In the genomic region with DNA sequence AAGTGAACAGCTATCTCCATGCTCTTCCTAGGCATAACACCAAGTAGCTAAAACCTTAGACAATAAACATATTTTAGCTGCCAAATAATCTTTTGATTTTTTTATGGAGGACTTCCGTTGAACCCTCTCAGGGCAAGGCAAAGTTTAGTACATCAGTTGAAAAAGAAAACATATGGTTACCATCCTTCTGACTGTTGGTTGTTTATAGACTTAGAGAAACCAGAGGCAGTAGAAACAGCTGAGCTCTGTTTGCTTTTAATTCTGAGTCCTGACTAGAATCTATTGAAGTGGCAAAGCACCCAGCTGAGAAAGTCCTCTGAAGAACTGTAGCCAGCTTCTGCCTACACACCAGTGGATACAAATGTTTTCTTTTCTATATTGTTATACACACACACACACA, we compare ENCODE assay signal across 13 mouse cellular contexts.
A peak's percentile ranks its signal among the peaks of the same experiment; 100 is the strongest.
DNase-seq lines count a peak whose midpoint lies in the region; ATAC-seq and TF ChIP-seq lines count a peak whose summit lies in the region.
"Had no signal": no experiment of that assay in that cellular context is flagged by ENCODE, and none has a peak within 500 bp of the region (broad histone marks: within the 10 kb centered on the region; RNA-seq: fewer than 3 reads in every experiment).

No protein-coding gene starts in this region.

- H3K4me1 ChIP-seq in kidney, embryonic 15.5 days: peaks cover 11% of the 10 kb centered on the region; the same call in 1 of the 2 replicates
- peaks cover 4% of the 10 kb centered on the region; the same call in 1 of the 2 replicates for H3K4me1 ChIP-seq in limb, embryonic 14.5 days (ENCODE audit: control insufficient read depth, insufficient read depth, low read length)

- no peak overlapping the region for H3K4me2 ChIP-seq in kidney, embryonic 15.5 days
- H3K4me2 ChIP-seq in limb, embryonic 14.5 days (replicated peaks; ENCODE audit: low read depth, low read length, severe bottlenecking): no peak overlapping the region

- no peaks in the 10 kb centered on the region for H3K9me3 ChIP-seq in kidney, embryonic 15.5 days (replicated peaks)
- H3K9me3 ChIP-seq in limb, embryonic 14.5 days (ENCODE audit: control insufficient read depth, low read length): no peaks in the 10 kb centered on the region

- no peak overlapping the region for H3K4me3 ChIP-seq in kidney, embryonic 15.5 days (replicated peaks)
- H3K4me3 ChIP-seq in limb, embryonic 14.5 days (replicated peaks; ENCODE audit: low read length): no peak overlapping the region
- H3K4me3 ChIP-seq: heart, adult 2 months had no signal

- TF ChIP-seq POLR2A in brain, embryonic 14.5 days (IDR thresholded peaks at IDR 0.05; ENCODE audit: borderline replicate concordance, extremely low read depth, insufficient read depth, insufficient read length, poor library complexity, severe bottlenecking): no peak
- no peak for TF ChIP-seq POLR2A in limb, embryonic 14.5 days (IDR thresholded peaks at IDR 0.05; ENCODE audit: borderline replicate concordance, extremely low read depth, insufficient read depth, insufficient read length)

- TF ChIP-seq CTCF in brain, embryonic 14.5 days (IDR thresholded peaks at IDR 0.05; ENCODE audit: borderline replicate concordance, extremely low read depth, insufficient read depth, insufficient read length): no peak

- H3K27me3 ChIP-seq in kidney, embryonic 15.5 days: no peaks in the 10 kb centered on the region
- H3K27me3 ChIP-seq in limb, embryonic 14.5 days (ENCODE audit: control insufficient read depth, insufficient read depth, low read length): no peaks in the 10 kb centered on the region

- H3K27ac ChIP-seq in kidney, embryonic 15.5 days: no peak overlapping the region
- no peak overlapping the region for H3K27ac ChIP-seq in limb, embryonic 14.5 days (replicated peaks; ENCODE audit: low read depth, low read length)
- H3K27ac ChIP-seq: heart, adult 2 months; macrophage had no signal

- H3K36me3 ChIP-seq in kidney, embryonic 15.5 days: no peaks in the 10 kb centered on the region
- no peaks in the 10 kb centered on the region for H3K36me3 ChIP-seq in limb, embryonic 14.5 days (ENCODE audit: control insufficient read depth, insufficient read depth, low read length)

- ATAC-seq in kidney, embryonic 15.5 days (replicated peaks; ENCODE audit: low FRiP score): peak; percentile 83
- ATAC-seq in limb, embryonic 14.5 days (ENCODE audit: low FRiP score, low read depth): no peak

- H3K9ac ChIP-seq in kidney, embryonic 15.5 days: no peak overlapping the region
- no peak overlapping the region for H3K9ac ChIP-seq in limb, embryonic 14.5 days (ENCODE audit: low read depth, low read length, severe bottlenecking)

- DNase-seq in kidney, adult 18-20 months: no peak
- peak; percentile 35 for DNase-seq in Muller cell, postnatal 12 days (ENCODE audit: inconsistent ontology term)
- peak; percentile 51 for DNase-seq in brain, embryonic 14.5 days (ENCODE audit: low read depth)
- DNase-seq in limb, embryonic 14.5 days (ENCODE audit: low spot score): peak; percentile 42
- no peak for DNase-seq in cerebellum, adult 11 months
- DNase-seq in heart, adult 18-20 months: no peak
- DNase-seq: cerebellum, adult 8-10 months; heart, adult 2 months; heart, postnatal 36 days; kidney, adult 9 months; layer of hippocampus, postnatal 36 days had no signal

- WGBS in kidney, embryonic 15.5 days: 40% methylated on average over 1 of the region's 1 CpGs
- WGBS in limb, embryonic 14.5 days: 10% methylated on average over 1 of the region's 1 CpGs

Comparison
In these comparisons a context has a peak if more than half of its experiments do, and no peak if none do; other contexts are left out.
1. DNase-seq: peak in Muller cell, postnatal 12 days (single experiment), brain, embryonic 14.5 days (single experiment) and limb, embryonic 14.5 days (single experiment); none in kidney, adult 18-20 months (single experiment), cerebellum, adult 11 months (single experiment) and heart, adult 18-20 months (0 of 2).